Mouse (Mus musculus) megakaryocyte-erythroid progenitor cell, adult 5 weeks (primary cell): Measurements from ENCODE around the gene Dmp1. TPM values are rescaled to one million over a fixed set of nuclear protein-coding genes. Genes with fewer than 3 reads are reported as not detected.

Experiments
- polyA plus RNA-seq: library from polyadenylated mRNA; stranded (reverse); fragments of >175 nt; gene quantifications from 2 replicates; pipeline ENCODE4 v1.2.3, GENCODE M21; 2012

Gene Dmp1
- polyA plus RNA-seq, result 0.03 TPM in 1 of 2 replicates, not detected in the other

GRCm38 (mm10) chr5:104202351-104202750 is at the start of gene Dmp1:
Dmp1 (plus strand) TSS chr5:104202613.

GRCm38 (mm10) chr5:104170412-104170811 is 32.0 kb upstream of the Dmp1 start, which contains the start of gene Dspp:
Dspp (plus strand) TSS chr5:104170712.

Other genes with a start within 250 kb of the Dmp1 start
- not detected in 2 replicates for gene Hsd17b13, start 225.2 kb upstream of the Dmp1 start, polyA plus RNA-seq
- gene Hsd17b11, start 180.7 kb upstream of the Dmp1 start, polyA plus RNA-seq, result 6.8 and 8.1 TPM in 2 replicates
- gene Nudt9, start 156.3 kb upstream of the Dmp1 start, polyA plus RNA-seq, result 91.7 and 99.6 TPM in 2 replicates
- not detected in 2 replicates for gene Gm17660, start 125.0 kb upstream of the Dmp1 start, polyA plus RNA-seq
- gene Sparcl1, start 88.9 kb upstream of the Dmp1 start, polyA plus RNA-seq, result not detected in 2 replicates
- not detected in 2 replicates for gene Dspp, start 31.9 kb upstream of the Dmp1 start, polyA plus RNA-seq
- 0.08 and 0.18 TPM in 2 replicates for gene Ibsp, start 96.6 kb downstream of the Dmp1 start, polyA plus RNA-seq
- gene Mepe, start 122.7 kb downstream of the Dmp1 start, polyA plus RNA-seq, result not detected in 2 replicates
- gene Spp1, start 232.5 kb downstream of the Dmp1 start, polyA plus RNA-seq, result 0.63 and 1.1 TPM in 2 replicates